Mouse (Mus musculus): Measurements from ENCODE around the gene Map6d1.

DNA sequence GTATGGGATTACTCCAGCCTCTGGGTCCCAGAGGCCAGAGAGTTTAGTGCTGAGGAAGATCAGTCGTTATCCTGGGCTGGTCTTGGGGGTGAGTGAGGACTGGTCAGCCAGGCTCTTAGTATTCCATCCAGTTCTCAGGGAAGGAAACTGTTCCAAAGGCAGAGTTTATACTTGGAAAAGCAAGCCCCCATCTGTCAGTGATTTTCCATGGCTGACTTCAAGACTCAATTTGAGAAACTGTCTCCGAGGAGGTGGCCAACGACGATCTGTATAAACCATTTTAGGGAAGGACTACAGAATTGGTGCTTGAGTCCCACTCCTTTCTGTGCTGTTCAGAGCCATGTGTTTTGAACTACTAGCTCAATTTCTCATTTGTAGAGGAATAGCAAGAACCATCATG, 2.5 kb downstream of the Map6d1 start:
- TF ChIP-seq CTCF (IDR thresholded peaks at IDR 0.05; ENCODE audit: borderline replicate concordance, insufficient read depth, low read length): no peak
- no peak for TF ChIP-seq POLR2A (IDR thresholded peaks at IDR 0.05; ENCODE audit: low read depth, low read length)

Data from embryonic fibroblast, embryonic 13.5 days (primary cell).